Mouse (Mus musculus): ENCODE results near the gene Dgka. TPM values are rescaled to one million over a fixed set of nuclear protein-coding genes. Genes with fewer than 3 reads are reported as not detected.

Gene Dgka
- polyA plus RNA-seq, 1 experiment: 13.2 TPM

DNA sequence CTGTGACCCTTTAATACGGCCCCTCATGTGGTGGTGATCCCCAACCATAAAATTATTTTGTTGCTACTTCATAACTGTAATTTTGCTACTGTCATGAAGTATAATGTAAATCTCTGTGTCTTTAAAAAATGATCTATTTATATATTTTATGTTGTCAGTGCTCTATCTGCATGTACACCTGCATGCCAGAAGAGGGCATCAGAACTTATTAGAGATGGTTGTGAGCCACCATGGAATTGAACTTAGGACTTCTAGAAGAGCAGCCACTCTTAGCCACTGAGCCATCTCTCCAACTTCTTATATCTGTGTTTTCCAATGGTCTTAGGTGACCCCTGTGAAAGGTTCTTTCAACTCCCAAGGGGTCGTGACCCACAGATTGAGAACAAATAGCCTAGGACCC, 28.2 kb upstream of the Dgka start:
- no peak for TF ChIP-seq CTCF (IDR thresholded peaks at IDR 0.05; ENCODE audit: extremely low read depth, insufficient read depth, low read length)
- H3K4me3 ChIP-seq (ENCODE audit: insufficient read depth, low read length): no peak overlapping the region
- H3K27ac ChIP-seq (ENCODE audit: insufficient read depth, low read length): no peak overlapping the region
- H3K4me1 ChIP-seq (ENCODE audit: control insufficient read depth, insufficient read depth, low read length): no peaks in the 10 kb centered on the region

DNA sequence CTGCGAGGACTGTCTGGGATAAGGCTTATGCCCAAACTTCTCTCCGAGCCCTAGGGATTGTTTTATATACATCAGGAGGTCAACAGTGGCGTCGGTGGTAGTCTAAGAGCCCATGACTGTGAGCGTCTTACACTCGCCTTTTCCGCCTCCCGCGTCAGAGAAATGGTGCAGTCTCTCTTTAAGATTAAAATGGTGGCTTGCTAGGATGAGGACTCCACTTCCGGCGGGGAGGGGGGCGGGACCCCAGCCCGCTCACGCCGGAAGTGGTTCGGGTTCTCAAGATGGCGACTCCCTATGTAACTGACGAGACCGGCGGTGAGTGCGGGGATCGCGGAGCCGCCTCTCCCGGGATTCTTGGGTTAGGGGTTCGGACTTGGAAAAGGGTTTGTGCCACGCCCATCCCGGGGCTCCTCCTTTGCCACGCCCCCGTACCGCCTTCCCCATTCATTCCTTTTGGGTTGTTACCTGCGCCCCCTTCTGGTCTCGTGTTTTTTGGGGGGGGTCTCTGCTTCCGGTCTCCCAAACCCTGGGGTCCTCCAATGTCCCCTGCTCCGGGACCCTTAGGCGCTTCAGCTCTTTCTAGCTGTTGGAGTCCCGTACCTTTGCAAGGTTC, 3.7 kb upstream of the Dgka start:
- H3K4me3 ChIP-seq (ENCODE audit: insufficient read depth, low read length): peak overlapping the region; percentile 79
- peaks cover 2% of the 10 kb centered on the region; the same call in 1 of the 2 replicates for H3K4me1 ChIP-seq (ENCODE audit: control insufficient read depth, insufficient read depth, low read length)
- peak; percentile 76 for TF ChIP-seq POLR2A (IDR thresholded peaks at IDR 0.05; ENCODE audit: extremely low read depth, insufficient read depth, low read length)
- TF ChIP-seq CTCF (IDR thresholded peaks at IDR 0.05; ENCODE audit: extremely low read depth, insufficient read depth, low read length): no peak
- H3K27ac ChIP-seq (ENCODE audit: insufficient read depth, low read length): peak overlapping the region; percentile 55

DNA sequence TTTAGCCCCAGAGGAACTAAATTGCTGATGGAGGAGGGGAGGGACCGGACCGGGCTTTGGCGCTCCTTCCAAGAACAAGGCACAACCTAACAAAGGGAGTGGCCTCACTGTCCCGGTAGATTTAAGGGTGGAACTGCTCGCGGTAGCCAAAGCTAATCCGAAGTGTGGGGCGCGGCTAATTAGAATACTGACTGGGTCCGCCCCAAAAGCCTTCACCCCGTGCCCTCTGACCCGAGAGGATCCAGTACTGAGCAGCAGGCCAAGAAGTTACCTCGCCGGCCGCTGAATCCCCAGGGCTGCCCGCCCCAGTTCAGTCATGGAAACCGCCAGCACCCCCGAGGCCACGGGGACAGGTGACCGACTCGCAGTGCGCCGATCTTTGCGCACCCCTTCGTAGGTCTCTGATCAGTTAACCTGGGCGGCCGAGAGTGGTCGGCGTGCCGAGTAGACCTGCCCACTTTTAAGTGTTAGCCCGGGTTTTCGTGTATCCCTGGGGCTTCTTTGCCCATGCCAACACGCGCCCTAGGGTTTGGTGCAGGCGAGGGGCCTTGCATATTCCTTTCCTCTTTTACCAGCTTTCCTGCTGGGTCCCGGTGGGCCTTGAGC, 3.1 kb upstream of the Dgka start, which contains the start of gene Pym1:
TSS of gene Pym1 (plus strand) at position 244 of the 606 bp plus-strand sequence.
- H3K27ac ChIP-seq (ENCODE audit: insufficient read depth, low read length): peak within 1 kb of the TSS; percentile 55
- peak within 1 kb of the TSS; percentile 79 for H3K4me3 ChIP-seq (ENCODE audit: insufficient read depth, low read length)
- peaks cover 3% of the 10 kb centered on the region for H3K4me1 ChIP-seq (ENCODE audit: control insufficient read depth, insufficient read depth, low read length)
- TF ChIP-seq CTCF (IDR thresholded peaks at IDR 0.05; ENCODE audit: extremely low read depth, insufficient read depth, low read length) (no peak), POLR2A (IDR thresholded peaks at IDR 0.05; ENCODE audit: extremely low read depth, insufficient read depth, low read length) (no peak)

DNA sequence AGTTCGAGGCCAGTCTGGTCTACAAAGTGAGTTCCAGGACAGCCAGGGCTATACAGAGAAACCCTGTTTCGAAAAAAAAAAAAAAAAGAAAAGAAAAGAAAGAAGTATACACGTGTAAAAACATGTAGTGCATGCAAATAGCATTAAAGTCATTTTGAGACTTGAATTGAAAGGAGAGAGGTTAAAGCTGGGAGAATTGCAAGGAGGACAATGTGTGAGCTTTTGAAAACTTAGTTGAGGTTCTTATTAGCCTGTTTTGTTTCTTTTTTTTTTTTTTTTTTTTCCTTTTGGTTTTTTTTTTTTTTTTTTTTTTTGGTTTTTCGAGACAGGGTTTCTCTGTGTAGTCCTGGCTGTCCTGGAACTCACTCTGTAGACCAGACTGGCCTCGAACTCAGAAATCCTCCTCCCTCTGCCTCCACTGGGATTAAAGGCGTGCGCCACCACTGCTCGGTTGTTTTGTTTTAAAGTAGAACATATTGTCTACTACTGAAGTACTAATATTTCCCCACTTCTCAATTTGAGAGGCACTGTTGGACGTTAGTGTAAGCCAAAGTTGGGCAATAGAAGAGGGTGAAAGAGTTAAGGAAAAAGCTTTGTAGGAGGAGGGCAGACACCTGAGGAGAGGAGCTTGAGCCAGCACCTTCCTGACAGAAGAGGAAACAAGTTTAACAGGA, 2.5 kb upstream of the Dgka start:
- peak overlapping the region; percentile 79 for H3K4me3 ChIP-seq (ENCODE audit: insufficient read depth, low read length)
- TF ChIP-seq POLR2A (IDR thresholded peaks at IDR 0.05; ENCODE audit: extremely low read depth, insufficient read depth, low read length): no peak
- no peak for TF ChIP-seq CTCF (IDR thresholded peaks at IDR 0.05; ENCODE audit: extremely low read depth, insufficient read depth, low read length)
- H3K4me1 ChIP-seq (ENCODE audit: control insufficient read depth, insufficient read depth, low read length): peaks cover 3% of the 10 kb centered on the region
- H3K27ac ChIP-seq (ENCODE audit: insufficient read depth, low read length): no peak overlapping the region

DNA sequence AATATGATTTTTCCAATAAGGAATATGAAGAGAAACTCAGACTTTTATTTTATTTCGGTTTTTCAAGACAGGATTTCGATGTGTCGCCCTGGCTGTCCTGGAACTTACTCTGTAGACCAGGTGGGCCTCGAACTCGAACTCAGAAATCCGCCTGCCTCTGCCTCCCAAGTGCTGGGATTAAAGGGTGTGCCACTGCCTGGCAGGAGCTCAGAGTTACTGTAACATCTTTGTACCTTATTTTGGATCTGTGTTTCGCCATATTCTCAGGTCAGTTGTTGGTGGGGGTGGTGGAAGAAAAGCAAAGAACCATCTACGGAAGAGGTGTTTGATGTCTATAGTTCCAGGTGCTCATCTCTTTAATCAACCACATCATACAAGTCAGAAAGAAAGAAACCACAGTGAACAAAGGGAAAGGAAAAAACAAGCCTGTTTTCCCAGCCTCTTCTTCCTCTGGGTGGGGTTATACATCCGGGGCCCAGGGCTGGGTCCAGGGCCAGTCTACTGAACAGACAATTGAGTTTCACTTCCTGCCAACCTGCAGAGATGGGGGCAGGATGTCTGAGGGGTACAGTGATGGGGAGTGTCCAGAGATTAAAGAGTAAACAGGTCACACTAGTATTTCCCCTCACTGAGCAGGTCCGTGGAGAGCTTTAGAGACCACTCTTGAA, 1.4 kb upstream of the Dgka start:
- no peak overlapping the region for H3K27ac ChIP-seq (ENCODE audit: insufficient read depth, low read length)
- TF ChIP-seq POLR2A (IDR thresholded peaks at IDR 0.05; ENCODE audit: extremely low read depth, insufficient read depth, low read length) (no peak), CTCF (IDR thresholded peaks at IDR 0.05; ENCODE audit: extremely low read depth, insufficient read depth, low read length) (no peak)

DNA sequence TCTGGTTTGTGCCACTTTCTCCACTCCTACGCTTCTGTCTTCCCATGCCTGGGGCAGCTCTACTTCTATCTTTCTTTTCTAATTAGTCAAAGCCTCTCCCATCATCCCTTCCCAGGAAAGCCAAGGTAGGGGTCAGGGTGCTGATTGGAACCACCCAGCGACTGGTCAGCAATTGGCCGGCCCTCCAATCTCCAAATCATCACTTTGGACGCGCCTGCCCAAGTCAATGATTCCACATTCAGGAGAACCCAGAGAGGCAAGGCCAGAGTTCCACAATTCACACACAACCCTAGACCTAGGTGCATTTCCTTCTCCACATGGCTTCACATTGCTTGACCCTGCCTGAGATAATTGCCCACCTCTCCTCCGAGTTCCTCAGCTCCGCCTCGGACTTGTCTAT, 444 bp downstream of the Dgka start:
- no peak overlapping the region for H3K27ac ChIP-seq (ENCODE audit: insufficient read depth, low read length)
- no peak for TF ChIP-seq POLR2A (IDR thresholded peaks at IDR 0.05; ENCODE audit: extremely low read depth, insufficient read depth, low read length)
- TF ChIP-seq CTCF (IDR thresholded peaks at IDR 0.05; ENCODE audit: extremely low read depth, insufficient read depth, low read length): no peak
- peak overlapping the region; percentile 81 for H3K4me3 ChIP-seq (ENCODE audit: insufficient read depth, low read length)
- peaks cover 3% of the 10 kb centered on the region; the same call in 1 of the 2 replicates for H3K4me1 ChIP-seq (ENCODE audit: control insufficient read depth, insufficient read depth, low read length)

More for the DNA sequence above, 1.4 kb upstream of the Dgka start:
- Histone ChIP-seq H3K4me3 (ENCODE audit: insufficient read depth, low read length) (no peak overlapping the region), H3K4me1 (ENCODE audit: control insufficient read depth, insufficient read depth, low read length) (peaks cover 3% of the 10 kb centered on the region)

DNA sequence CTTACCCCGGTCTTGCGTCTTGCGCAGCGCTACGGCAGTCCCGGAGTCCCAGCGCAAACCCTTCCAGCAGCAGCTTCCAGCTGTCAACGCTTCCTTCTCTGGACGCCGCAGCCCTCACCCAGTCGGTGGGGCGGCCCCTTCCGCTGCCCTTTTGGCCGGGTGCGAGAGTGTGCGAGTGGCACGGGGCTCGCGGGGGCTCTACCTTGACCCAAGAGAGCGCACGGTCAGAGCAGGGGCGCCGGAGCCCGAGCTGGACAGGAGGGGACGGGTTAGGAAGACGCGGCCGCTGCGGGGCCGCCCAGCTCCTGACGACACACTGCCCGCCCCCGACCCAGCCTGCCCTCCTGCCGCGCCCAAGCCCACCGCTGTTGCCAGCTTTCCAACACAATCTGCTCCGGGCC, 864 bp downstream of the Dgka start:
- H3K4me3 ChIP-seq (ENCODE audit: insufficient read depth, low read length): peak overlapping the region; percentile 81
- no peak for TF ChIP-seq CTCF (IDR thresholded peaks at IDR 0.05; ENCODE audit: extremely low read depth, insufficient read depth, low read length)
- TF ChIP-seq POLR2A (IDR thresholded peaks at IDR 0.05; ENCODE audit: extremely low read depth, insufficient read depth, low read length): no peak
- peaks cover 3% of the 10 kb centered on the region; the same call in 1 of the 2 replicates for H3K4me1 ChIP-seq (ENCODE audit: control insufficient read depth, insufficient read depth, low read length)
- peak overlapping the region; percentile 43; the same call in 1 of the 2 replicates for H3K27ac ChIP-seq (ENCODE audit: insufficient read depth, low read length)

DNA sequence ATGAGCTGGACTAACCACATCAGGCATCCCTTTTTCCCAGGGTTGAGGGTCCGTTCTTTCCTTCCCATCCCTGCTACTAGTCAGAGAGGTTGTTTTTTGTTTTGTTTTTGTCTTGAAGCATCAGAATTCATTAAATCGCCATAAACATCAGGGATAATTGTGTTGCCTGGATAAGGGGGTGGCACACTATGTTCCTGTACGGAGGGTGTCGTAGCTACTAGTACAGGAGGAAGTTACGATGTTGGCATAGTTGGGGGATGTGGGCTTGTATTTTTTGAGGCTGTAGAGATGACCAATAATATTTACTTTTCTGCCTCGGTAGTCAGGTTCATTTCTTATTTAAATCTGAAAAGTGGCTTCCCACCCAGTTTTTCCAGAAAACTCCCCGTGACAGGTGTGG, 1.4 kb downstream of the Dgka start:
- peak overlapping the region; percentile 81 for H3K4me3 ChIP-seq (ENCODE audit: insufficient read depth, low read length)
- H3K27ac ChIP-seq (ENCODE audit: insufficient read depth, low read length): no peak overlapping the region
- TF ChIP-seq CTCF (IDR thresholded peaks at IDR 0.05; ENCODE audit: extremely low read depth, insufficient read depth, low read length): no peak
- TF ChIP-seq POLR2A (IDR thresholded peaks at IDR 0.05; ENCODE audit: extremely low read depth, insufficient read depth, low read length): no peak
- H3K4me1 ChIP-seq (ENCODE audit: control insufficient read depth, insufficient read depth, low read length): peaks cover 3% of the 10 kb centered on the region; the same call in 1 of the 2 replicates

DNA sequence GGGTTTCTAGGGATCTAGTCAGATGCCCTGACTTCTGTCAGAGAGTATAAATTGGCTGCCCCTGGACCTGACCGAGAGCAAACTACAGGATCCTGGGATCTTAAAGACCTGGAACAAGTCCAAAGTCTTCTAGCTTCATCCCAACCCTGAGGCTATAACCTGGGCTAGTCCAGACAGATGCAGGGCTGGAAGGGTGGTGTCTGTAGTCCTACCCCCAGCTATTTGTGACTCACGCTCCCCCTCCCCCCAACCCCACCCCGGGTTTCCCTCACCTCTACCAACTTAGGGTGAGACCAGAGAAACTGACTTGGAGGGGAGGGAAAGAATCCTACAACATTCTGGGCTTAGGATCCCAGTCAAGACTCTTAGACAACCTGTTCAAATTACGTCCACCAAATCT, 2.0 kb downstream of the Dgka start:
- no peak overlapping the region for H3K27ac ChIP-seq (ENCODE audit: insufficient read depth, low read length)
- H3K4me1 ChIP-seq (ENCODE audit: control insufficient read depth, insufficient read depth, low read length): peaks cover 3% of the 10 kb centered on the region; the same call in 1 of the 2 replicates
- no peak for TF ChIP-seq POLR2A (IDR thresholded peaks at IDR 0.05; ENCODE audit: extremely low read depth, insufficient read depth, low read length)
- no peak for TF ChIP-seq CTCF (IDR thresholded peaks at IDR 0.05; ENCODE audit: extremely low read depth, insufficient read depth, low read length)
- peak overlapping the region; percentile 81; the same call in 1 of the 2 replicates for H3K4me3 ChIP-seq (ENCODE audit: insufficient read depth, low read length)

Measured in cortical plate, adult 2 months (tissue).